Mouse (Mus musculus) CH12F3 (cell line): ENCODE results near the gene Gramd1a.

ENCODE experiments used
- in situ Hi-C: fragments of 300-500 bp; cut with MboI; formaldehyde crosslinking; loops from 2 replicates; pipeline ENCODE4 v1.14.3; 2020; ENCODE audit warnings: low sequenced_read_pairs

The Gramd1a gene

GRCm38 (mm10) chr7:31151301-31152241 is 4.1 kb downstream of the Gramd1a start:
- in situ Hi-C loops = no loop called here

- in situ Hi-C loops = no loop called here
These were observed 5.0 kb downstream of the Gramd1a start for GRCm38 (mm10) chr7:31150566-31151300.

- in situ Hi-C loops = no loop called here
These were observed 5.7 kb downstream of the Gramd1a start for GRCm38 (mm10) chr7:31149751-31150565.

GRCm38 (mm10) chr7:31149271-31149670 is 6.4 kb downstream of the Gramd1a start:
- in situ Hi-C loops = no loop called here

- in situ Hi-C loops = no loop called here
These were observed 6.9 kb downstream of the Gramd1a start for GRCm38 (mm10) chr7:31148756-31149155.

- in situ Hi-C loops = no loop called here
These were observed 7.6 kb downstream of the Gramd1a start for GRCm38 (mm10) chr7:31148086-31148485.

GRCm38 (mm10) chr7:31145596-31146160 is 10.0 kb downstream of the Gramd1a start:
- in situ Hi-C loops = no loop called here

GRCm38 (mm10) chr7:31144886-31145285 is 10.8 kb downstream of the Gramd1a start:
- in situ Hi-C loops = no loop called here

GRCm38 (mm10) chr7:31140941-31141340 is 14.8 kb downstream of the Gramd1a start:
- in situ Hi-C loops = no loop called here

GRCm38 (mm10) chr7:31140302-31140701 is 15.4 kb downstream of the Gramd1a start:
- in situ Hi-C loops = no loop called here

- in situ Hi-C loops = no loop called here
These were observed 15.9 kb downstream of the Gramd1a start for GRCm38 (mm10) chr7:31139765-31140164.

- in situ Hi-C loops = no loop called here
These were observed 20.0 kb downstream of the Gramd1a start for GRCm38 (mm10) chr7:31135717-31136116.

GRCm38 (mm10) chr7:31131866-31132265 is 23.8 kb downstream of the Gramd1a start:
- in situ Hi-C loops = no loop called here

- in situ Hi-C loops = no loop called here
These were observed 24.9 kb downstream of the Gramd1a start for GRCm38 (mm10) chr7:31130841-31131240.

- in situ Hi-C loops = no loop called here
These were observed 25.5 kb downstream of the Gramd1a start for GRCm38 (mm10) chr7:31130197-31130596.

- in situ Hi-C loops = no loop called here
These were observed 27.5 kb downstream of the Gramd1a start for GRCm38 (mm10) chr7:31128157-31128705.

- in situ Hi-C loops = no loop called here
These were observed 28.6 kb downstream of the Gramd1a start, which contains the start of gene Scn1b for GRCm38 (mm10) chr7:31126851-31127724. TSS of gene Scn1b (minus strand) at chr7:31127003.

GRCm38 (mm10) chr7:31126211-31126751 is 29.4 kb downstream of the Gramd1a start:
- in situ Hi-C loops = no loop called here

GRCm38 (mm10) chr7:31125116-31125515 is 30.6 kb downstream of the Gramd1a start:
- in situ Hi-C loops = no loop called here
